Mouse (Mus musculus) adrenal gland, adult 2 months (tissue): ENCODE data around the gene Dusp3. TPM values are rescaled to one million over a fixed set of nuclear protein-coding genes. Genes with fewer than 3 reads are reported as not detected.

Source experiments
- DNase-seq: peaks from one replicate; pipeline ENCODE4 v3.0.0; 2021
- polyA plus RNA-seq: library from polyadenylated mRNA; depleted of rRNA; stranded (reverse); fragments of >200 nt; gene quantifications from 2 replicates; pipeline ENCODE4 v1.2.3, GENCODE M21; 2012
- total RNA-seq, 2 experiments: library from RNA; stranded (reverse); gene quantifications; 2 replicates each; pipeline ENCODE4 v1.2.3; 2021

Dusp3 gene
- total and polyA plus RNA-seq, 3 experiments: 89.8 to 189 (median 151) TPM

- no peak for DNase-seq
Measured at GRCm38 (mm10) chr11:101974923-101975322, 11.9 kb downstream of the Dusp3 start.

GRCm38 (mm10) chr11:101974181-101974580 lies 12.6 kb downstream of the Dusp3 start:
- DNase-seq: no peak

GRCm38 (mm10) chr11:101973496-101973895 lies 13.3 kb downstream of the Dusp3 start:
- no peak for DNase-seq

- no peak for DNase-seq
Measured at GRCm38 (mm10) chr11:101972651-101973050, 14.2 kb downstream of the Dusp3 start.

- DNase-seq: no peak
Measured at GRCm38 (mm10) chr11:101972097-101972496, 14.7 kb downstream of the Dusp3 start.

GRCm38 (mm10) chr11:101971410-101971809 lies 15.4 kb downstream of the Dusp3 start:
- no peak for DNase-seq

- no peak for DNase-seq
Measured at GRCm38 (mm10) chr11:101969835-101970234, 17.0 kb downstream of the Dusp3 start.

- peak; percentile 72 for DNase-seq
Measured at GRCm38 (mm10) chr11:101968791-101969190, 18.0 kb downstream of the Dusp3 start.

GRCm38 (mm10) chr11:101968311-101968710 lies 18.5 kb downstream of the Dusp3 start:
- no peak for DNase-seq

- no peak for DNase-seq
Measured at GRCm38 (mm10) chr11:101966965-101967614, 19.7 kb downstream of the Dusp3 start, which contains the start of gene Sost. Gene Sost, minus strand, starts transcription at chr11:101967015.

- DNase-seq: no peak
Measured at GRCm38 (mm10) chr11:101965553-101965952, 21.3 kb downstream of the Dusp3 start.

- DNase-seq: no peak
Measured at GRCm38 (mm10) chr11:101964647-101965046, 22.2 kb downstream of the Dusp3 start.

GRCm38 (mm10) chr11:101963473-101964291 lies 23.1 kb downstream of the Dusp3 start:
- DNase-seq: peak; percentile 65

GRCm38 (mm10) chr11:101963043-101963442 lies 23.8 kb downstream of the Dusp3 start:
- DNase-seq: no peak

GRCm38 (mm10) chr11:101957476-101957875 lies 29.3 kb downstream of the Dusp3 start:
- DNase-seq: no peak

GRCm38 (mm10) chr11:101953441-101953840 lies 33.4 kb downstream of the Dusp3 start:
- DNase-seq: no peak

- peak; percentile 58 for DNase-seq
Measured at GRCm38 (mm10) chr11:101952541-101953341, 34.1 kb downstream of the Dusp3 start.

GRCm38 (mm10) chr11:101950021-101950420 lies 36.8 kb downstream of the Dusp3 start:
- DNase-seq: no peak

- DNase-seq: no peak
Measured at GRCm38 (mm10) chr11:101946525-101946924, 40.3 kb downstream of the Dusp3 start.

GRCm38 (mm10) chr11:101943055-101943454 lies 43.8 kb downstream of the Dusp3 start:
- DNase-seq: no peak

- peak; percentile 50 for DNase-seq
Measured at GRCm38 (mm10) chr11:101937108-101937507, 49.7 kb downstream of the Dusp3 start.

GRCm38 (mm10) chr11:101936421-101936820 lies 50.4 kb downstream of the Dusp3 start:
- no peak for DNase-seq
